Mouse (Mus musculus) telencephalon, adult 2 months (tissue): ENCODE data around the gene Fam160a2.
"Not testable (repeated sequence)": the region's sequence is repeated elsewhere in the genome, so short reads cannot be mapped to it uniquely, and the experiment has no call there.

Experiments used
- DNase-seq: peaks from one replicate; pipeline ENCODE4 v3.0.0-alpha.2; 2011; ENCODE audit warnings: low read depth, low spot score

The Fam160a2 gene

GRCm38 (mm10) chr7:105399935-105400624, at the start of gene Fam160a2:
Gene Fam160a2 (minus strand): TSS chr7:105400054.
- peak; percentile 99 for DNase-seq

- no peak for DNase-seq
Observed at GRCm38 (mm10) chr7:105445076-105445475, 45.2 kb upstream of the Fam160a2 start.

- DNase-seq, result no peak
Observed at GRCm38 (mm10) chr7:105441426-105441825, 41.6 kb upstream of the Fam160a2 start.

DNA sequence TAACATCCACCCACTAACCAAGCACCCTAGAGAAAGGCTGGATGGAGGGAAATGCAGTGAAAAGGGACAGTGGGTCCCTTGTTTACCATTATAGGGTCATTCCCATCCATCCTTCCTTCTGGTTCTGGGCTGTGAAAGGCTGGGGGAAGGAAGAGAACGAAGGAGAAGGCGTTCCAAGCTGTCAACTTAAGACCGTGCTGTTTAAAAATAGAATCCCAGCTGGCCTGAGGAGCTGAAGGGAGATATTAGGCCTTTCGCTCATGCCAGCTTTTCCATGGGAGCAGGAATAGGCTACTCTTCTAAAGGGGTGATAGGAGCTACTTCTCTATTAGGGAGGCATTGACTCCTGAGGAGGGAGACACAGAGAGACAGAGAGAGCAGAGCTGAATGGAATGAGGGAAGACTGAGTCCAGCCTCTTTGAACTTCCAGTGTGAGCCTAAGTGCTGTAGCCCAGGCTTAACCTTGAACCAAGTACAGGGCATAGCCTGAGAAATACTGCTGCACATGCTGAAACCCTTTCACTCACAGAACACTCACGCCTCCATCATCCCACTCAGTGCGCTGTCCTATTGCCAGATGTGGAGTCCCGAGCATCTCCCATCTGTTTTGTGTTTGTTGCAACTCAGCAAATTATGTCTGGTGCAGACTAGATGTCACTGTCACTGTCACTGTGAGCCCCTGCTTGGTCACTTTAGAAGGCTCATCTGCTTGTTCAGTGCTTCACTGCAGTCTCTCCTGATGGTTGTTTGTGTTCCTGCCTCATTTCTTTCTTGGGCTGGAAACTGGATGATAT, 38.3 kb upstream of the Fam160a2 start:
- peak; percentile 80 for DNase-seq

DNA sequence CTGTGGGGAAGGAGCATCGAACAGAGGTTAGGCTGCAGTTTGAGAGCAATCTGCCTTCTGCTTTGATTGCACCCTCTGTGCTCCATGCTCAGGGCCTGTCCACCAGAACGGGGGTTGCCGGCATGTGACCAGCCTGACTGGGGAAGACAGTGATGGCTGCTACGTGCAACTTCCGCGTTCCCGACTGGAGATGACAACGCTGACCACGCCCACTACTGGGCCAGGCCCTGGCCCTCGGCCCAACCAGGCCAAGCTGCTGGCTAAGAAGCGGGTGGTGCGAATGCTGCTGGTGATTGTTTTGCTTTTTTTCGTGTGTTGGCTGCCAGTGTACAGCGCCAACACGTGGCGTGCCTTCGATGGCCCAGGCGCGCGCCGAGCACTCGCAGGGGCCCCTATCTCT, 34.9 kb upstream of the Fam160a2 start:
- DNase-seq, result no peak

DNA sequence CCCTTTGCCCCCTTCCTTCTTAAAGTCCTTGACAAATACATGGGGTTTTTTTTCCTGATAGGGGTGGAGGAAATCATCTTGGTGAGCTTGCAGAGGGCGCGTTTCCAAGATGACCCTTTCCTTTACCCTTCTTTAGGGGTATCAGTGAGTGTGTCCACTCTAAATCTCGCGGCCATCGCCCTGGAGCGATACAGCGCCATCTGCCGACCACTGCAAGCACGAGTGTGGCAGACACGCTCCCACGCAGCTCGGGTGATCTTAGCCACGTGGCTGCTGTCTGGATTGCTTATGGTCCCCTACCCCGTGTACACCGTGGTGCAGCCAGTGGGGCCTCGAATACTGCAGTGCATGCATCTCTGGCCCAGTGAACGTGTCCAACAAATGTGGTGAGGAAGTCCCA, 34.0 kb upstream of the Fam160a2 start:
- DNase-seq, result no peak

DNA sequence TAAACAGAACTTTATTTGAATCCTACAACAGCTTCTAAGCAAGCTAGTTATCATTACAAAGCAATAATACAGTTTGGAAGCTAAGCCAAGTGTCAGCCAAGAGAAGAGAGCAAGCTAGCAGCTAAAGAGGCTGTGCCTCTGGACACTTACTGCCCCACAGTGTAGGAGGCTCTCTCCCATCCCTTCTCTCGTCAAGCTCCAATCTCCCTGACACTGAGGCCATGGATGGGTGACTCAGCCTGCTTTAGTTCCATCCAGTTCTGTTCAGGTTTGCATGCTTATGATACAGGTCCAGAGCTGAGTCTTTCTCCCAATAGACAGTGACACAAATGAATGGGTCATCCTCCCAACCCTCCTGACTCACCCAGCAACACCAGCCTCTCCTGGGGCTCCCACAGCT, 32.2 kb upstream of the Fam160a2 start:
- DNase-seq, result no peak

- DNase-seq, result no peak
Observed at GRCm38 (mm10) chr7:105426051-105426450, 26.2 kb upstream of the Fam160a2 start.

DNA sequence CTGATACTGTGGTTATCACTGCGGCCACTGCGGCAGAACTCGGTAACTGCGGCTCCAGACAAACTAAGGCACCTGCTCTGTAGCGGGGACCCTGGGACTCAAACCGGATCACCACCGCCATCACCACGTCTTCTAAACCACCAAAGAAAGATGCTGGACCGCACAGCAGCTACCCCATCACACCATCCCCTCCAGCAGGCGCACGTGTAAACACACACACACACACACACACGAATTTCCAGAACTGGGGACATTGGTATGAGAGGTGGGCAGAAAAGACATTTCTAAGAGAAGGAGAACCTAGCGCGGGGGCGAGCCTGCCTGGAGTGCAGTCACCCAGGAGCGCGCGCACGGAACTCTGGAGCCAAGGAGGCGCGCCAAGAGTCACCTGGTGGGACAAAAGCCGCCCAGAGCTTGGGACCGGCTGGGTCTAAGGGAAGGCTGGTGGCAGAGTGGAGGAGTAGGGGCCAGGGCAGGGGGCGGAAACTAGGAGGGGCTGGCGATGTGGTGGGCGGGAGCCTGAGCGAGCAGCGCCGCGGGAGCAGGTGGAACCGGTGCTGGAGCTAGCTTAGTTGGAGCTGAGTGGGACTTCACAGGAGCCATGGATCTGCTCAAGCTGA, 25.7 kb upstream of the Fam160a2 start, which contains the start of gene Cckbr:
Cckbr (plus strand) TSS at position 308 of the 620 bp plus-strand sequence.
- DNase-seq, result no peak

DNA sequence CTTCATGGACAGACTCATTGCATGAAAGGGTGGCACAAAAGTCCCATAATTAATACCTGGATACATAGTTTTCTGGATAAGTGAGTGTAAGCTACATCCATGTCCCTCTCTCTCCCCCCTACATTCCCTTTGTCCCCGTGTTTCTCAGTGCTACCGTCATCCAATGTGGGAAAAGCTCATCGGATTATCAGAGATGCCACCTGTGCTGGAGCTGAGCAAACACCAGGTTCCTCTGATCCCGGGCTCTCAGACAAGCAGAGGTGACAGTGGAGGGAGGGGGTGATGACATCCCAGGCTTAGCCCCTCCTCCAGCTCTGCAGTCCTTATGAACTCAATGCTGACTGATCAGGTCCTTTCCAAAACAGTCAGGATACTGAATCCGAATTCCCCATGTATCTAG, 24.5 kb upstream of the Fam160a2 start:
- no peak for DNase-seq

GRCm38 (mm10) chr7:105420903-105421302, 21.0 kb upstream of the Fam160a2 start:
- DNase-seq, result no peak

GRCm38 (mm10) chr7:105418106-105418505, 18.3 kb upstream of the Fam160a2 start:
- DNase-seq, result no peak

DNA sequence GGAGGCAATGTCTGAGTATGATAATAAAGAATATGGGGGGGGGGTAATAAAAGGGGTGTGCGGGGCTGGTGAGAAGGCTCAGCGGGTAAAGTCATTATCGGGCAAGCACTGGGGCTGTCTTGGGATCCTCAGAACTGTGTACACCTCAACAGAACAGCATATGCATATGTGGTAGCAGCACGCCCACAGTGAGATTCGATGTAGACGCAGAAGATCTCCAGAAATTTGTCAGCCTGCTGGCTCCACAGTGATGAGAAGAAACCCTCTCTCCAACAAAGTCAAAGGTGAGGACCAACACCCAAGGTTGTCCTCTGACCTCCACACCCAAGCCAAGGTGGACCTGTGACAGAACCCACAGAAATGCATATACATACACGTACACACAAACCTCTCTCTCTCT, 16.7 kb upstream of the Fam160a2 start:
- DNase-seq, result no peak

- no peak for DNase-seq
Observed at GRCm38 (mm10) chr7:105414385-105414784, 14.5 kb upstream of the Fam160a2 start.

- not testable (repeated sequence) for DNase-seq
Observed at GRCm38 (mm10) chr7:105411874-105412632, 12.2 kb upstream of the Fam160a2 start.

DNA sequence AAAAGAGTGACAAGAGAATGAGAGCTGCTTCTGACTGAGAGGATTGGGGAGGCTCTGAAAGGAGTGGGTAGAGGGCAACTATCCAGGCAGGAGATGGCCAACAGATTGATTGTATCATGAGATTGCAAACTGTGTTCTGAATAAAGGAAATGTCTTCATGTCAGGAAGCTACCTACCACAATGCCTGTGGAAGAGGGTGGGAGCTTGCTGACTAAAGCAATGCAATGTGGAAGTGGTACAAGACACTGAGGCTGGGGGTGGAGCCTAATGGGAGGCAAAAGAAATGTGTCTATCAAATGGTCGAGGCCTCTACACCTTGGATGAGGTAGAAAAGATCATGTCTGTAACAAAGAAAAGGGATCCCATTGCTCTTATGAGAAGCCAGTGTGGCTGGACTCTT, 6.5 kb upstream of the Fam160a2 start:
- no peak for DNase-seq

DNA sequence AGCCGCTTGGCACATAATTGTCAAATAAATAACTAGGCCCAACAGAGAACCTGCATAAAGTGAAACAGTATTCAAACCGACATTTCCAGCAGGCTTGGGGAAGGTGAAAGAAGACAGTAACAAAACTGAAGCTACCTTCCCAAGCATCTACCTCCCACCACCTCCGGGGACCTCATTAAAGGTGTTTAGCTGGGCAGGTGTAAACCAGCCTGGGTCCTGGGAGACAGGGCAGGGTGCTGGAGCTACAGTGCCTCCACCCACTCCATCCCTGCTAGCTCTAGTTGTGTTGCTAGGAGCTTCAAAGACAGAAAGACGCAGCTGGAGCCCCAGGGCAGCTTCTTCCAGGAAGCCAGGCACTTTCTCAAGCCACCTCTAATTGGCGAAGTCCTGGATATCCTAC, 4.4 kb upstream of the Fam160a2 start, which contains the start of gene Cnga4:
Cnga4 (plus strand) TSS at position 301 of the 400 bp plus-strand sequence.
- no peak for DNase-seq

DNA sequence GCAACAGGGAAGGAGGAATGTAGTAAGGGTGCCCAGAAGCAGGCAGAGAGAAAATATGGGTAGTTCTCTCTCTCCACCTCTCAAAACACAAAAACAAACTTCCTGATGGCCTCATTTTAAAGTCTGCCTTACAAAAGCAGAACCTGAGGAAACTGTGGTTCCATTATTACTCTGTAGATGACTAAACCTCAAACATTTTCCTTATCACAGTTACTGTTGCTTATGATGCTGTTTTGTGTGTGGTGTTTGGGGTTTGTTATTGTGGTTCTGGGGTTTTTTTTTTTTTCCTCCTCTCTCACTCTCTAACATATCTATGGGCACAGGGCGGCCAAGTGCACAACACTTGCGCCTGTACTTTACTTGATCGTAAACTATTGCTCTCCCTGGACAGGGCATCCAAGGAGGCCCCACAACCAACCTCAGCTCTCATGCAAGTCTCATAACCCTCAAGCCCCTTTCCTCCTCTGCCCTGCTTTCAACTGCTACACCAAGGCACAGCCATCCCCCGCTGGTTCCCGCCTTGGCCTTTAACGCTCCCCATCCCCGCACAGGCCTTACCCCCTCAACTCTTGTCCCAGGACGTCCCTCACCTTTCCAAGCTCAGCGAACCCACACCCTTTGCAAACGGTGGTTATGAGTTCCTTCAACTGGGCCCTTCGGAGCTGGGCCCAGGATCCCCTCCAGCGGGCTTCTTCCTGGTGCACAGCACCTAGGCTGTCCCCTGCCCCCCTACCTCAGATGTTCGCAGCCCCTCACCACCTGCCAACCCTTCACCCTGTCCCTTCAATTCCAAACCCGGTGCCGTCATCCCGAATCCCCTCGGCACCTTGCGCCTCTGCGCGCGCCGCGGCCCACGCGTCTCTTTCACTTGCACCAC, 558 bp downstream of the Fam160a2 start:
- no peak for DNase-seq

- DNase-seq, result no peak
Observed at GRCm38 (mm10) chr7:105396126-105396525, 3.7 kb downstream of the Fam160a2 start.

DNA sequence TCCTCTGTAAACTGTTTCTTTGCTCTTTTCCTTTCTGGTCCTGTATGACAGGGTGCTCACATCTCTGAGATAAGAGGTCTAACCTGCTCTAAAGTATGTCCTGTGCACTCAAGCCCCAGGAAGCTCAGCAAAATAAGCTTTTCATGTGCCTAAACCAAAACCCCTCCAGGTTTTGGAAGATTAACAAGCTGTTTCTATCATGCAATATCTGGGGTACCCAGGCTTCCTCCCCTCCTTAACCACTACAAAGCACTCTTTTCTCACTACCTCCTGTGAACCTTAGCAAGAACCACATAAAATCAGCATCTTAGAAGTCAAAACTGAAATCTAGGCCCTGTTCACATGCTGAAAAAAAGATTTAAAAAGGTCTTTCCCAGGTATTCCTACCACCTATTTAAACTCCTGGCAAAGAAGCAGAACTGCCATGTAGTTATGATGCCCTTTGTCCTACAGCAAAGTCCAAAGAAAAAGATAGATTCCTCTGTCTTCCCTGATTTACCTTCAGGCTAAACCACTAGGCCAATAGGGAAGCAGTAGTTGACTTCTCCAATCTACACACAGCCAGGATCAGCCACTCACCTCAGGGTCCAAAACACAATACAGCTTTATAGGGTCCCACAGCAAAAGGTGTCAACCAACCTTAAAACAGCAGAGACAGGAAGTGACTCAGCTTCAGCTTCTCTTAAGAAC, 4.6 kb downstream of the Fam160a2 start:
- no peak for DNase-seq
